Mouse (Mus musculus): Measurements from ENCODE around the gene Slc4a2. TPM values are rescaled to one million over a fixed set of nuclear protein-coding genes. Genes with fewer than 3 reads are reported as not detected.
A peak's percentile ranks its signal among the peaks of the same experiment; 100 is the strongest.

The Slc4a2 gene
- total RNA-seq, 2 experiments from 2014 or later = 28.9 to 31.0 TPM

- no peak for DNase-seq (ENCODE audit: low spot score in 2 of 2)
Measured at GRCm38 (mm10) chr5:24453985-24454303, 30.3 kb downstream of the Slc4a2 start.

- no peak for DNase-seq (ENCODE audit: low spot score in 2 of 2)
Measured at GRCm38 (mm10) chr5:24455076-24455475, 31.4 kb downstream of the Slc4a2 start.

- DNase-seq (ENCODE audit: low spot score in 2 of 2) = no peak
Measured at GRCm38 (mm10) chr5:24455613-24456012, 32.0 kb downstream of the Slc4a2 start.

- DNase-seq (ENCODE audit: low spot score in 2 of 2) = no peak
Measured at GRCm38 (mm10) chr5:24466762-24467161, 43.1 kb downstream of the Slc4a2 start.

GRCm38 (mm10) chr5:24470600-24470999, 47.0 kb downstream of the Slc4a2 start:
- DNase-seq (ENCODE audit: low spot score in 2 of 2) = peak; percentile 73 to 82

GRCm38 (mm10) chr5:24472884-24473619, 49.4 kb downstream of the Slc4a2 start:
- no peak for DNase-seq (ENCODE audit: low spot score in 2 of 2)

GRCm38 (mm10) chr5:24474025-24474722, 50.5 kb downstream of the Slc4a2 start:
- DNase-seq (ENCODE audit: low spot score in 2 of 2) = no peak

GRCm38 (mm10) chr5:24474723-24475261, 51.2 kb downstream of the Slc4a2 start:
- DNase-seq (ENCODE audit: low spot score in 2 of 2) = peak; percentile 76 to 87

GRCm38 (mm10) chr5:24475476-24476241, 52.0 kb downstream of the Slc4a2 start:
- no peak for DNase-seq (ENCODE audit: low spot score in 2 of 2)

- DNase-seq (ENCODE audit: low spot score in 2 of 2) = no peak
Measured at GRCm38 (mm10) chr5:24477909-24478308, 54.3 kb downstream of the Slc4a2 start.

- peak; percentile 68 to 72 for DNase-seq (ENCODE audit: low spot score in 2 of 2)
Measured at GRCm38 (mm10) chr5:24481647-24482046, 58.0 kb downstream of the Slc4a2 start.

GRCm38 (mm10) chr5:24482247-24483079, 58.8 kb downstream of the Slc4a2 start:
- no peak for DNase-seq (ENCODE audit: low spot score in 2 of 2)

GRCm38 (mm10) chr5:24483326-24483725, 59.7 kb downstream of the Slc4a2 start:
- peak; percentile 70 to 77 for DNase-seq (ENCODE audit: low spot score in 2 of 2)

GRCm38 (mm10) chr5:24484963-24485362, 61.3 kb downstream of the Slc4a2 start:
- no peak for DNase-seq (ENCODE audit: low spot score in 2 of 2)

- DNase-seq (ENCODE audit: low spot score in 2 of 2) = peak; percentile 92 to 96
Measured at GRCm38 (mm10) chr5:24486097-24486496, 62.5 kb downstream of the Slc4a2 start.

- DNase-seq (ENCODE audit: low spot score in 2 of 2) = no peak
Measured at GRCm38 (mm10) chr5:24486738-24487137, 63.1 kb downstream of the Slc4a2 start.

- DNase-seq (ENCODE audit: low spot score in 2 of 2) = no peak
Measured at GRCm38 (mm10) chr5:24490413-24490920, 66.8 kb downstream of the Slc4a2 start.

Measured in left cerebral cortex, adult 18-20 months (tissue).